Mouse (Mus musculus) lung, embryonic 16.5 days (tissue): ENCODE measurements around the gene Gm15517. TPM values are rescaled to one million over a fixed set of nuclear protein-coding genes. Genes with fewer than 3 reads are reported as not detected.
"Not testable (repeated sequence)": the region's sequence is repeated elsewhere in the genome, so short reads cannot be mapped to it uniquely, and the experiment has no call there.

Experiments
- ATAC-seq: fragments of 200-750 bp; cut with Nextera tagmentation; 2 replicates; pipeline ENCODE4 v1.8.0; 2017; ENCODE audit warnings: low read depth, mild to moderate bottlenecking, moderate library complexity
- H3K27ac ChIP-seq: fragments of 300-500 bp; sonication (generic); 2 replicates; pipeline ENCODE4 v1.5.1; 2014; ENCODE audit warnings: mild to moderate bottlenecking, control low read depth, low read length
- H3K27me3 ChIP-seq: fragments of 300-500 bp; sonication (generic); 2 replicates; pipeline ENCODE4 v1.6.1; 2014; ENCODE audit warnings: low read depth, low read length, mixed read lengths; ENCODE audit not compliant: control insufficient read depth, insufficient read depth
- H3K36me3 ChIP-seq: fragments of 300-500 bp; sonication (generic); 2 replicates; pipeline ENCODE4 v1.6.1; 2014; ENCODE audit warnings: low read length; ENCODE audit not compliant: control insufficient read depth, insufficient read depth
- H3K4me1 ChIP-seq: fragments of 300-500 bp; sonication (generic); replicated peaks from 2 replicates; pipeline ENCODE4 v1.6.1; 2014; ENCODE audit warnings: low read length, mixed read lengths; ENCODE audit not compliant: control insufficient read depth, insufficient read depth
- H3K4me2 ChIP-seq: fragments of 300-500 bp; sonication (generic); 2 replicates; pipeline ENCODE4 v1.6.1; 2014; ENCODE audit warnings: low read depth, low read length, control low read depth
- H3K4me3 ChIP-seq: fragments of 300-500 bp; sonication (generic); 2 replicates; pipeline ENCODE4 v1.5.1; 2014; ENCODE audit warnings: mild to moderate bottlenecking, low read length, control low read depth
- H3K9ac ChIP-seq: fragments of 300-500 bp; sonication (generic); 2 replicates; pipeline ENCODE4 v1.6.1; 2014; ENCODE audit warnings: low read length, control low read depth
- H3K9me3 ChIP-seq: fragments of 300-500 bp; sonication (generic); 2 replicates; pipeline ENCODE4 v1.6.1; 2016; ENCODE audit warnings: low read length; ENCODE audit not compliant: control insufficient read depth
- WGBS: fragments of 180-500 bp; shearing (Covaris S2); extraction: QIAGEN DNeasy Blood & Tissue Kit; methylation state at CpG from one replicate; pipeline ENCODE4 v1.1.7; 2014; 5-methylcytosine and 5-hydroxymethylcytosine counted together
- polyA plus RNA-seq: library from polyadenylated mRNA; unstranded; fragments of >200 nt; fragmentation: Nextera tagmentation; extraction: Ambion mirVana; gene quantifications from 2 replicates; pipeline ENCODE4 v1.2.1, GENCODE M21; 2015

The Gm15517 gene
- not detected in 2 replicates for polyA plus RNA-seq

DNA sequence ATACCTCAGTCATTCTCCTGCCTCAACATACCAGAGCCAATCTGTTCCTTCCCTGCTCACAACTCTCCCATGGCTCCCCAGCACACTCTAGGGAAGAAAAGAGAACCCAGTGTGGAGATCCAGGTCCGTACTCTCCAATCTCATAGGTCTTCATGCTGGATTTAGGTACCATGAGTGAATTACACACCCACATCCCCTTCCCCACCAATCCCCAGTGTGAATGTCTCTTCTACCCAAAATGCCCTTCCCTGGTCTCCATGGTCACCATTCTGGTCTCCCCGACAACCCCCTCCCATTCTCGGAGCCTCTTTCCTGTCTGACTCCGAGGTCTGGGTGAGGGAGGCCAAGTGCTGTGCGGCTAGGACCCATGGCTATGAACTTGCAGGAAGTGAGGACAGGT is at the start of gene Gm15517:
Gene Gm15517 (plus strand): TSS at position 301 of the 400 bp plus-strand sequence.
- Histone ChIP-seq H3K27me3 (no peaks in the 10 kb centered on the region; the same call in 1 of the 2 replicates), H3K4me2 (no peak within 1 kb of the TSS), H3K9me3 (no peaks in the 10 kb centered on the region), H3K36me3 (no peaks in the 10 kb centered on the region), H3K9ac (no peak within 1 kb of the TSS), H3K4me1 (no peaks in the 10 kb centered on the region), H3K4me3 (no peak within 1 kb of the TSS), H3K27ac (no peak within 1 kb of the TSS)
- ATAC-seq = no peak
- WGBS = 36% methylated on average over 5 of the region's 5 CpGs

DNA sequence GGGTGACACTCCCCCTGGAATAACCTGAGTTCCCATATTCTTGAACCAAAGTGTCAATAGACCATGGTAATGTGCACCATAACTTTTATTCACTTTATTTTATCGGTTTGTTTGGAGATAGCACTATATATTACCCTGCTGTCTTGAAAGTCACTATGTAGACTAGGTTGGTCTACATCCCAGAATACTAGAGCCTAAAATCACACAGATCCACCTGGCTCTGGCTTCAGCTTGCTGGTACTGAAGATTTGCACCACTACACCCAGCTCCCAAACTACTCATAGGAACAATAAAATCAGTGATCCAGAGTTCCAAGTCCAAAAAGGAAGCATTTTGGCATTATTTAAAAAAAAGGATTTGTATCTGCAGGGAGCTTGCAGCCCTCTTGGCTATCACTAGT is 45.6 kb upstream of the Gm15517 start, which contains the start of gene Klk1b5:
Gene Klk1b5 (plus strand): TSS at position 301 of the 400 bp plus-strand sequence.
- Histone ChIP-seq H3K36me3 (no peaks in the 10 kb centered on the region), H3K27ac (no peak within 1 kb of the TSS), H3K27me3 (no peaks in the 10 kb centered on the region), H3K4me3 (no peak within 1 kb of the TSS), H3K9me3 (no peaks in the 10 kb centered on the region), H3K4me1 (no peaks in the 10 kb centered on the region), H3K9ac (no peak within 1 kb of the TSS), H3K4me2 (no peak within 1 kb of the TSS)
- 76% methylated on average over 1 of the region's 1 CpGs for WGBS
- ATAC-seq = no peak

DNA sequence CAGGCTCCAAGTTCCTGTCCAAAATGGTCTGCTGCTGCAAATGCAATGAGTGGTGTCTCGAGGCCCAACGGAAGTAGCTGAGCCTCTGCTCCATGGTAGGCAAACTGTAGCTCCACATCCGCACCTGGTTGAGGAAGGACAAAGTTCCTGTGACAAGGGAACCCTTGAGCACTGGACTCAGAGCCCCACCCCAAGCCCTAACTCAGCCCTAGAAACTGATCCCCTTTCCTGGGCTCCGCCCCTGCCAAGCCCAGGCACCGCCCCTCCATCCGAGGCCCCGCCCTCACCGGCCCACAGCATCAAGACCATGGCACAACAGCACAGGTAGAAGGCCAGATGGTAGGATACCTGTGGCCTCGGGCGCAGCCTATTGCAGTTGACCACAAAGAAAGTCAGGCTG is 39.6 kb upstream of the Gm15517 start:
- 48% methylated on average over 8 of the region's 10 CpGs for WGBS
- not testable (repeated sequence) for H3K4me2 ChIP-seq, H3K36me3 ChIP-seq, H3K4me1 ChIP-seq, H3K27me3 ChIP-seq, ATAC-seq, H3K27ac ChIP-seq, H3K4me3 ChIP-seq, H3K9me3 ChIP-seq, H3K9ac ChIP-seq

DNA sequence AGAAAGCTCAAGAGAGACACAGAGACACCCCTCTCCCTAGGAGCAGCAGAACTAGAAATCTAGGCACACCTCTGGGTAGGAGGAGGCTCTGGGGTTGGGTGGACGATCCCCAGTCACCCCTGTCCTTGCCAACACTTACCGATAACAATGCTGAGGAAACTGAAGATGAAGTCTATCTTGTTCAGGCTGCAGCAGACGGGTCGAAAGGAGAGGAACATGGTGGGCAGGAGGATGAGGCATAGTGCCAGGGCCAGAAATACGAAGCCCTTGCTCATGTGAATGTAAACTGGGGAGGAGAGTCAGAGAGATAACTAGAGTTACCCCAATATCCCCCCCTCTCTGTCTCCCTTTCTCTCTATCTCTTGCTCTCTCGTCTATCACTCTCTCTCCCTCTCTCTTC is 38.9 kb upstream of the Gm15517 start:
- not testable (repeated sequence) for H3K36me3 ChIP-seq, H3K27ac ChIP-seq, H3K27me3 ChIP-seq, H3K4me3 ChIP-seq, H3K9me3 ChIP-seq, H3K9ac ChIP-seq, H3K4me1 ChIP-seq, H3K4me2 ChIP-seq, ATAC-seq
- WGBS = 73% methylated on average over 6 of the region's 6 CpGs

DNA sequence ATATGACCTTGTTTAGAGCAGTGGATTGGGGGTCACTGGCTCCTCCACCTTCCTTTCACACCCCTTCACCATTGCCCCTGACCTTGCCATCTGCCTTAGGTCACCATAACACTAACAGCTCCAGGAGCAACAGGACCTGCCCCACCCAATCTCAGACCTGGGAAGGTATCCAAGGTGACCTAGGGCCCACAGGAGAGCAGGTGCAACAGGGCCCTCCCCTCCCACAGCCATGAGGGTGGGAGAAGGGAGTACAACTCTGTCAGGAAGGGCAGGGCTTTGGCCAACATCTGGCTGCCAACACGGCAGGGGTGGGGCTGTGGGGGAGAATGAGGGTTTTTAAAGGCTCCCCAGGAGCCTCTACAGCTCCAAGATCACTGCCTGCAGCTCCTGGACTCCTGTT is 36.2 kb upstream of the Gm15517 start, which contains the start of gene Klk1:
Gene Klk1 (plus strand): TSS at position 285 of the 400 bp plus-strand sequence.
- no peak for ATAC-seq

DNA sequence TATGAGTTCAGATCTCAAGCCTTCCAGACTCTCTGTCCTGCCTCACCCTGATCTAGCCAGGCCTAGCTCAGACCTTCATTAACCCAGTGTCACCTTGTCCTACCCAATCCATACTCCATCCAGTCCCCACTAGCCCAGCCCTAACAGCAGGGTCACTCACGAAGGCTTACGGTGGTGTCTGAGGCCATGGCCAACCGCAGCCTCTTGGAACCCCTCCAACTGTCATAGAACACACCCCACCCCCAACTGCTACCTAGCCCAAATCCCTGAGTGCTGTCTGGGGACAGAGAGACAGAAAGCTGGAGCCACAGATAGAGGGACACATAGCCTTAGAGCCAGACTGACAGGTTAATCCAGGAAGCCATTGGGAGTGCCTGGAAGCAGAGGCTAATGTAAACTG is 25.3 kb upstream of the Gm15517 start, which contains the start of gene Gm36864:
Gene Gm36864 (plus strand): TSS at position 269 of the 400 bp plus-strand sequence.
- WGBS = 57% methylated on average over 3 of the region's 3 CpGs
- H3K36me3 ChIP-seq = no peaks in the 10 kb centered on the region
- no peak for ATAC-seq
- H3K4me3 ChIP-seq = no peak within 1 kb of the TSS
- no peak within 1 kb of the TSS for H3K9ac ChIP-seq
- no peak within 1 kb of the TSS for H3K27ac ChIP-seq
- H3K4me1 ChIP-seq = no peaks in the 10 kb centered on the region
- H3K27me3 ChIP-seq = no peaks in the 10 kb centered on the region
- H3K9me3 ChIP-seq = no peaks in the 10 kb centered on the region
- H3K4me2 ChIP-seq = no peak within 1 kb of the TSS

More for the DNA sequence above, 36.2 kb upstream of the Gm15517 start, which contains the start of gene Klk1:
- 29% methylated on average over 1 of the region's 1 CpGs for whole genome bisulfite sequencing
- no peaks in the 10 kb centered on the region for H3K27me3 ChIP-seq
- H3K4me3 ChIP-seq = no peak within 1 kb of the TSS
- H3K36me3 ChIP-seq = no peaks in the 10 kb centered on the region
- no peak within 1 kb of the TSS for H3K4me2 ChIP-seq
- H3K4me1 ChIP-seq = no peaks in the 10 kb centered on the region
- no peak within 1 kb of the TSS for H3K27ac ChIP-seq
- no peaks in the 10 kb centered on the region for H3K9me3 ChIP-seq
- no peak within 1 kb of the TSS for H3K9ac ChIP-seq

DNA sequence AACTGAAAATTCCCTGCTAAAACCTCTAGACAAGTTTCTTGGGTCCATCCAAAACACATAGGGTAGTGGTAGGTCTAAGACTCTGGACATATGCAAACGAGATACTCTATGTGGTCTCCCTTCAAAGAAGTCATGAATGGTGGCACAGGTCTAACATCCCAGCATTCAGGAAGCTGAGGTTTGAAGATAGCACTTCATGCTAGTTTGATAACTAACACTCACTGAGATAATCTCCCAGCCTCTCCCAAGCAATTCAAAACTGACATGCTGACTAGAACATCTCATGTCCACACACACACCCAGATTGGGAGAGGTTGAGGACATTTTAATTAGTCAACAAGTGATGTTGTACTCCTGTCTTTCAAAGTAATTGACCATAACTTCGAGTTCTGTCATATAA is 21.3 kb upstream of the Gm15517 start:
- 32% methylated on average over 2 of the region's 2 CpGs for WGBS
- Histone ChIP-seq H3K27me3 (no peaks in the 10 kb centered on the region), H3K27ac (no peak overlapping the region), H3K9ac (no peak overlapping the region), H3K4me1 (no peaks in the 10 kb centered on the region), H3K9me3 (no peaks in the 10 kb centered on the region), H3K4me2 (no peak overlapping the region), H3K4me3 (no peak overlapping the region), H3K36me3 (no peaks in the 10 kb centered on the region)
- ATAC-seq = no peak

DNA sequence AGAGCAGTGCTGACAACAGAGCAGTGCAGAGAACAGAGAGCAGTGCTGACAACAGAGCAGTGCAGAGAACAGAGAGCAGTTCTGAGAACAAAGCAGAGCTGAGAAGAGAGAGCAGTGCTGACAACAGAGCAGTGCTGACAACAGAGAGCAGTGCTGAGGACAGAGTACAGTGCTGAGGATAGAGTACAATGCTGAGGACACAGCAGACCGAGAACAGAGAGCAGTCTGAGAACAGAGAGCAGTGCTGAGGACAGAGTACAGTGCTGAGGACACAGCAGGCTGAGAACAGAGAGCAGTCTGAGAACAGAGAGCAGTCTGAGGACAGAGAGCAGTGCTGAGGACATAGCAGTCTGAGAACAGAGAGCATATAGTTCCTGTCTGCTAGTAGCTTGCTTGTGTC is 20.5 kb upstream of the Gm15517 start:
- no peak overlapping the region for H3K4me2 ChIP-seq
- WGBS = 22% methylated on average over 1 of the region's 1 CpGs

DNA sequence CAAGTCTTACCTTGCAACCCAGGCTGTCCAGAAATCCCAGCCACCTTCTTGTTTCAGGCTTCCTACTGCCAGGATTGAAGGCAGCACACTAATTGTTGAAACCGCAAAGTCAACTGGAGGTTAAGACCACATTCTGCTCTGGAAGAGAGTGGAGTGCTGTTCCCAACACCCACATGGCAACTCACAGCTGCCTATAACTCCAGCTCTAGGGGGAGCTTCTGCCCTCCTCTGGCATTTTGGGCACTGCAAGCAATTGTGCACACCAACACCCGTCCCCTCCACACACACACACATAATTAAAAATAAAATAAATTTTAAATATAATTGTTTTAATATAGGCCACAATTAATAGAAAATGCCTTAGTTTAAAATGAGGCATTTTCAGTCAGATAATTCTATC is 20.1 kb upstream of the Gm15517 start:
- H3K36me3 ChIP-seq = no peaks in the 10 kb centered on the region
- H3K4me1 ChIP-seq = peaks cover 4% of the 10 kb centered on the region
- H3K27me3 ChIP-seq = no peaks in the 10 kb centered on the region
- H3K4me3 ChIP-seq = no peak overlapping the region
- no peaks in the 10 kb centered on the region for H3K9me3 ChIP-seq
- 49% methylated on average over 2 of the region's 2 CpGs for WGBS
- no peak for ATAC-seq
- H3K27ac ChIP-seq = no peak overlapping the region
- H3K4me2 ChIP-seq = no peak overlapping the region
- no peak overlapping the region for H3K9ac ChIP-seq

More for the DNA sequence above, 20.5 kb upstream of the Gm15517 start:
- no peaks in the 10 kb centered on the region for H3K36me3 ChIP-seq
- H3K9me3 ChIP-seq = no peaks in the 10 kb centered on the region
- no peak overlapping the region for H3K9ac ChIP-seq
- no peak overlapping the region for H3K4me3 ChIP-seq
- H3K27me3 ChIP-seq = no peaks in the 10 kb centered on the region
- H3K4me1 ChIP-seq = peaks cover 4% of the 10 kb centered on the region
- no peak overlapping the region for H3K27ac ChIP-seq
- ATAC-seq = no peak

DNA sequence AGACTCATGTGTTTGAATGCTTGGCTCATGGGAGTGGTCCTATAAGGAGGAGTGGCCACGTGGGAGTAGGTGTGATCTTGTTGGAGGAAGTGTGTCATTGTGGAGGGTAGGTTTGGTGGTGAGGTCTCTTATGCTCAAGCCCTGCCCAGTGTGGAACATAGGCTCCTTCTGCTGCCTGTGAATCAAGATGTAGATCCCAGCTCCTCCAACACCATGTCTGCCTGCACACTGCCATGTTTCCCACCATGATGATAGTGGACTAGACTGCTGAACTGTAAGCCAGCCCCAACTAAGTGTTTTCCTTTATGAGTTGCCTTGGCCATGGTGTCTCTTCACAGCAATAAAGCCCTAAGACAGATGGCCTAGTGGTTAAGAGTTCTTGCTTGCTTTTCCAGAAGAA is 17.2 kb upstream of the Gm15517 start:
- 55% methylated on average over 1 of the region's 1 CpGs for WGBS

More for the DNA sequence above, 17.2 kb upstream of the Gm15517 start:
- H3K4me3 ChIP-seq = no peak overlapping the region
- no peak overlapping the region for H3K27ac ChIP-seq
- no peak overlapping the region for H3K9ac ChIP-seq
- no peak for ATAC-seq
- no peaks in the 10 kb centered on the region for H3K9me3 ChIP-seq
- no peak overlapping the region for H3K4me2 ChIP-seq
- H3K27me3 ChIP-seq = no peaks in the 10 kb centered on the region
- peaks cover 10% of the 10 kb centered on the region for H3K4me1 ChIP-seq
- H3K36me3 ChIP-seq = peaks cover 4% of the 10 kb centered on the region
